Mouse (Mus musculus) left cerebral cortex, postnatal 4 days (tissue): ENCODE measurements around the gene Golga3. TPM values are rescaled to one million over a fixed set of nuclear protein-coding genes. Genes with fewer than 3 reads are reported as not detected.

Source experiments
- DNase-seq: peaks from one replicate; pipeline ENCODE4 v3.0.0-alpha.2; 2022
- intact Hi-C: fragments of 180-260 bp; cut with DNase I; formaldehyde crosslinking; loops from one replicate; pipeline ENCODE4 v1.15.1; 2025
- total RNA-seq, 2 experiments: library from RNA; stranded (reverse); gene quantifications; 2 replicates each; pipeline ENCODE4 v1.2.3; 2021

The Golga3 gene
- total RNA-seq, 2 experiments from 2014 or later: 50.4 to 52.3 TPM

DNA sequence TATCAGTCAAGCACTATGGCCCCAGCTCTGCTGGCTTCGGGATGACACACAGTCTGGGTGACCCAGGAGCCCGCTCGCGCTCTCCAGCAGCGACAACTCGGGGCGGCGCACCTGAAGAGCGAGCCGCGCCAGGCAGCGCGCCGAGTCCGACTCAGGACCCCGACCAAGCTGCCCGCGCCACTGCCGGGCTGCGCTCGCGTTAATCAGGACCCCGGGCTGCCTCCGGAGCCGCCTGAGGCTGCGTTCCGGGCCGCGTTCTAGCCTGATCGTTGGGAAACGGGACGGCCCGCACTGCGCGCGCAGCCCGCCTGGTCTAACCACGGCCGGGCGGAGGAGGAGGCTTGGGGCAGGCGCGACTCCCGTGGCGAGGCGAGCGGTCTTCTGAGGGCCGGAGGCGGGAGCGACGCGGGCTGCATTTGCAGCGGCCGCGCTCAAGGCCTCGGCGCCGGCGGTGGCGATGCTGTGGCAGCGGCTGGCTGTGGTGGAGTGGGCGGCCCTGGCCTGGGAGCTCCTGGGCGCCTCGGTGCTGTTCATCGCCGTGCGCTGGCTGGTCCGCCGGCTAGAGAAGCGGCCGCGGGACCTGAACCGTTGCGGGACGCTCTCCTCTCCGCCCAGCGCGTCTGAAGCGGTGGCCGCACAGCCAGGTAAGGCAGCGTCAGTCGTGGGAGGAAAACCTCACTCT, 54.4 kb downstream of the Golga3 start, which contains the start of gene Ankle2:
Gene Ankle2 (plus strand): TSS at position 225 of the 682 bp plus-strand sequence.
- DNase-seq: peak; percentile 92
- intact Hi-C loops: no loop called here

DNA sequence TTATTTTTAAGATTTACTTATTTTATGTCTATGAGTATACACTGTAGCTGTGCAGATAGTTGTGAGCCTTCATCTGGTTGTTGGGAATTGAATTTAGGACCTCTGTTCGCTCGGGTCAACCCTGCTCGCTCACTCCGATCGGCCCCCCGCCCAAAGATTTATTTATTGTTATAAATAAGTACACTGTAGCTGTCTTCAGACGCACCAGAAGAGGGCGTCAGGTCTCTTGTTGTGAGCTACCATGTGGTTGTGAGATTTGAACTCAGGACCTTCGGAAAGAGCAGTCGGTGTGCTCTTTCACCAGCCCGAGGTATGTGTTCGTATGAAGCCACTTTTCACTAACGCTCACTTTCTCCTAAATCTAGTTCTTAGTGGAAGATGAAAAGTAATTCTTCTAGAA, 55.1 kb downstream of the Golga3 start:
- intact Hi-C loops: no loop called here
- DNase-seq: no peak

DNA sequence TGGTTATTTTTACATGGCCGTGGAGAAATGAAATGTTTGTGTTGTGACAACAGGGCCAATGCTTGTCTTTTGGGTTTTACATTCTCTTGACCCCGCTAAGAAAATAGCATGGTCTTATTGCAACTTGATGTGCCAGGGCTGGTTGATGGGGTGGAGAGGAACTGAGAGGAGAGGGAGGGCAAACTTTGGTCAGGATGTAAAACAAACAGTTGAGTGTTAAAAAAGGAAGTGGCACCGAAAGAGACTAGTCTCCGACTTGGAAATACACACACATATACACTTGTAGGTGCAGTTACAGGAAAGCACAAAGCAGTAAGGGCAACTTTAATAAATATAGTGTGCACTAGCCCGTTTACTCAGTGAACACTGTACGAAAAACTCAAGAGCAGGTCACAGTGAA, 55.8 kb downstream of the Golga3 start:
- no peak for DNase-seq
- intact Hi-C loops: no loop called here

DNA sequence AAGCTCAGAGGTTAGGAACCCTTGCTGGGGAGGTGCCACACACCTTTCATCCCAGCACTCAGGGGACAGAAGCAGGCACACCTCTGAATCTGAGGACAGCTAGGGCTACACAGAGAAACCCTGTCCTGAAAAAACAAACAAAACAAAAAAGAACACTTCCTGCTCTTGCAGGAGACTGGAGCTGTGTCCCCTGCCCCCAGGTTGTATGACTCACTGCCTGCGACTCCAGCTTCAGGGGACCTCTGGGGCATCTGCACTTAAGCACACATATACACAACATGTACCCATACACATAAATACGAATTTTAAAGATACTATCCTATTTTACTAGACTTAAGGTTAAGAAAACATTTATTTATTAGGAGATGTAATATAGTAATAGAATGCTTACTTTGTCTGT, 67.6 kb downstream of the Golga3 start:
- intact Hi-C loops: no loop called here
- DNase-seq: no peak

DNA sequence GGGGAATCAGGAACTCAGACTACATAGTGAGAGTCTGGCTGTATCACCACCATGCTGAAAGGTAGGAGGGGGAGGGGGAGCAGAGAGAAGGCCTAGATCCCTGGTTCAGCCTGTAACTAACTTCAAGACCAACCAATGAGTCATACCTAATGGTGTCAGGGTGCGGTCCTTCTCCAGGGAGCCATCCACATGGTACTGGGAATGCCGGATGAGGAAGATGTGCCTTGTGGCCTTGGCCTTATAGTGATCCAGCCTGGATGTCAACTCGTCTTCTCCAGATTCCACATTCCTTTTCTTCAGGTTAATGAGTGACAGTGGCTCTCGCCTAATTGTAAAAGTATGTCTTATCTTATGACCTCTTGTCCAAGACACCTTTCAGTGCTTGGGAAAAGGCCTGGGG, 90.4 kb downstream of the Golga3 start:
- DNase-seq: no peak
- intact Hi-C loops: no loop called here

DNA sequence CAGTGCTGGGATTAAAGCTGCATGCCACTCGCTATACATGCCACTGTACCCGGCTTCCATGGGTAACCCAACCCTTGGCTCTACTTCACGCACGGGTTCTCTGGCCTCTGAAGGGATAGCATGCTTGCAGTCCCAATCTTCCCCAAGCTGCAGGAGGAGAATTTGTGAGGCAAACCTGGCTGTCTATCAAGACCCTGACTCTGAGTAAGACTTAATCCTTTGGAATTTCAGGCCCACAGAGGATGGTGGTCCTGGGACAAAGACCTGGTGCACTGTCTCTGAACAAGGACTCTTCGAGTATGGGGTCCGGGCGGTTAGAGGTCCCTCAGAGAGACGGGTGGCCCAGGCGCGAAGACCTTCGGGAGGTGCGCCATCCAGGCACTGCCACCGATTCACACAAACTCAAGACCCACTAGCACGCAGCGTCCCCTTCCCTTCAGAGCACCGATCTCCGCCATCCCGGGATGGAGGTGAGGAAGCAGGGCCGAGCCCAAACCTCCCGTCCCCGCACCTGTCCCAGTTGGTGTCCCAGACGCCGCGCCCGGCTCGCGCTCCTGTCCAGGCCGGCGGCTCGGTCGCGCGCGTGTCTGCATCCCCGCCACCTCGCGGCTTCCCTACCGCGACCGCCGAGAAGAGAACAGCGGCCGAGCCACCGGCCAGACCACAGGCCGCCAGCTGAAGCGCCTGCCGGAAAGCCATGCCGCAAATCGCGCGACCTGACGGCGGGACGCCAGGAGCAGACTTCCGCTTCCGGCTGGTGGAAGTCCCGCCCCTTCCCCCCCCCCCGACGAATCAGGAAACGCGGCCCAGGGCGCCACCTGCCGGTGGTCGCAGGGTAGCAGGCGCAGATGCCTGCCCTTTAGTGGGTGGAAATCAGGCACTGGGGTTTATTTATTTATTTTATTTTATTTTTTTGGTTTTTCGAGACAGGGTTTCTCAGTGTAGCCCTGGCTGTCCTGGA, 92.9 kb downstream of the Golga3 start, which contains the start of gene Pgam5:
Gene Pgam5 (minus strand): TSS at position 773 of the 961 bp plus-strand sequence.
- DNase-seq: peak; percentile 97
- intact Hi-C loops: no loop called here

DNA sequence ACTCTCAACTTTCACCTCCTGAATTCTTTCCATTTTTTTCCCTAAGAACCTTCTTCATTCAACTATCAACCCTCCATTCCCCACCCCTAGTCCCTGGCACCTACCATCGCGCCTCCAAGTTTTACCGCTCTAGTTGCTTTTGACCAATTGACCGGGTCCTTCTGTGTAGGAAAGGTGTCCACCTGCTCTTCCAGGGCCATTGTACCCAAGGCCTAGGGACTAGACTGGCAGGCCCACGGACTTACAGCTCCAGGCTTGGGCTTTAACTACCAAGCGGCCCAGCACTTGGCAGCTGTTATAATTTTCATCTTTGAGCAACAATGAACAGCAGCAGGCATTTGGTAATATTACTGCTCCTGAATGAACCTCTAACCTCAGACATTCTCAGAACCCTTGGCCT, 93.7 kb downstream of the Golga3 start:
- intact Hi-C loops: no loop called here
- DNase-seq: no peak

DNA sequence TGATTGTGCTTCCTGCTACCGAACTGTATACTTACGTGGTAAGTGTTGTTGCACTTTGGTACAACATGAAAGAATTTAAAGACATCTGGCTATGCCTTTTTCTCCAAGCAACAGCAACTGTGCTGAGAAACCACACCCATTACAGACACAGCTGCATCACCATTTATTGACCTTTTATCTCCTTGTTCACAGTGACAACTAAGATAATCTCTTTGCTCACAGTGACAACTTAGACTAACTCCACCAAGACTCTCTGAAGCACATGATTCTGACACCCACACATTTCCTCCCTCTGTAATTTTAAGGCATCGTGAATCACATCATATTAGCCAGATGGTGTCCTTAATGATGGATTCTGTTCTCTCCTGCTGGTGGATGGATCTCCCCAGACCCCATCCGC, 97.6 kb downstream of the Golga3 start:
- DNase-seq: no peak
- intact Hi-C loops: no loop called here

DNA sequence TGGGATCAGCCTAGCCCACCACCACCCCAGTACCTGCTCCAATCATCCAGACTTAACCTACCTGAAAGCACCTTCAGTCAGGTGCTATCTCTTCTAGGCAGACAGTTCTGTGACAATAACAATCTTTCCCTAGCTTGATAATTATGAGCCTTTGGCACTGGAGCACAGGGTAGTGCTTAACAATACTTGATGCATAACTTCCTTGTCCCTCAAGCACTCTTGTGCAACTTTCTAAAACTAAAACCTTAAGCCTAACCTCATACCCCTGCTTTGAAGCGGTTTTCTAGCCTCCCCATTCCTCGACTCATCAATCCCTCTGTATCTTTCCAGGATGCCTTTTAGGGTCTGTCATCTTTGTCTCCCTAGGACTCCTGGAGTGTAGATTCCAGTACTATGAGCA, 98.3 kb downstream of the Golga3 start:
- intact Hi-C loops: no loop called here

More for the DNA sequence above, 98.3 kb downstream of the Golga3 start:
- DNase-seq: no peak

Other genes with a start within 250 kb of the Golga3 start
- 10 to 100 TPM; 59.9 to 76.3 TPM for gene Zfp932, start 180.2 kb upstream of the Golga3 start, total RNA-seq
- gene Gm17655, start 104.2 kb upstream of the Golga3 start, total RNA-seq: 1 to 10 TPM; 7.0 to 9.2 TPM
- gene Gm35315, start 82.3 kb upstream of the Golga3 start, total RNA-seq: under 1 TPM; 0.54 to 0.98 TPM
- 1 to 10 TPM; 2.6 to 3.6 TPM for gene Plcxd1, start 76.7 kb upstream of the Golga3 start, total RNA-seq
- gene Gtpbp6, start 68.5 kb upstream of the Golga3 start, total RNA-seq: 10 to 100 TPM; 92.2 to 94.7 TPM
- 10 to 100 TPM; 20.5 to 21.7 TPM for gene Zfp605, start 66.6 kb upstream of the Golga3 start, total RNA-seq
- 10 to 100 TPM; 86.1 to 92.9 TPM for gene Chfr, start 40.9 kb upstream of the Golga3 start, total RNA-seq
- 10 to 100 TPM; 34.2 to 38.6 TPM for gene Ankle2, start 54.3 kb downstream of the Golga3 start, total RNA-seq
- gene Pgam5, start 93.2 kb downstream of the Golga3 start, total RNA-seq: 10 to 100 TPM; 66.5 to 66.9 TPM
- gene Pxmp2, start 109.5 kb downstream of the Golga3 start, total RNA-seq: 1 to 10 TPM; 5.9 to 7.0 TPM
- 1 to 10 TPM; 8.0 to 9.1 TPM for gene Pole, start 109.6 kb downstream of the Golga3 start, total RNA-seq
- 10 to 100 TPM; 12.5 to 15.0 TPM for gene P2rx2, start 166.5 kb downstream of the Golga3 start, total RNA-seq
- gene Lrcol1, start 168.0 kb downstream of the Golga3 start, total RNA-seq: not detected